12 mouse cellular contexts compared by ENCODE assay signal in genomic region chr1:77502554-77503119, GRCm38 (mm10). TPM values are rescaled to one million over a fixed set of nuclear protein-coding genes. Genes with fewer than 3 reads are reported as not detected.
DNase-seq lines count a peak whose midpoint lies in the region; ATAC-seq and TF ChIP-seq lines count a peak whose summit lies in the region.
"Had no signal": no experiment of that assay in that cellular context is flagged by ENCODE, and none has a peak within 500 bp of the region (broad histone marks: within the 10 kb centered on the region; RNA-seq: fewer than 3 reads in every experiment).

No protein-coding gene starts in this region.

- no peak overlapping the region for H3K27ac ChIP-seq in left cerebral cortex, adult 2 months
- peak overlapping the region; percentile 47 for H3K27ac ChIP-seq in forebrain, postnatal 0 days (ENCODE audit: low read depth, low read length)
- peak overlapping the region; percentile 44; the same call in 1 of the 2 replicates for H3K27ac ChIP-seq in midbrain, embryonic 13.5 days
- H3K27ac ChIP-seq: embryonic facial prominence, embryonic 15.5 days; macrophage; stomach, embryonic 15.5 days had no signal

- H3K4me3 ChIP-seq in left cerebral cortex, adult 2 months = peak overlapping the region; percentile 16; the same call in 1 of the 2 replicates
- peak overlapping the region; percentile 19 for H3K4me3 ChIP-seq in forebrain, postnatal 0 days (ENCODE audit: low read depth, low read length)
- 0 out of 2 replicates have a peak overlapping the region, but pooled peaks have one; percentile 16 for H3K4me3 ChIP-seq in midbrain, embryonic 13.5 days (replicated peaks)
- H3K4me3 ChIP-seq: embryonic facial prominence, embryonic 15.5 days; stomach, embryonic 15.5 days had no signal

- H3K9ac ChIP-seq in forebrain, postnatal 0 days = no peak overlapping the region
- H3K9ac ChIP-seq in midbrain, embryonic 13.5 days (replicated peaks) = no peak overlapping the region
- H3K9ac ChIP-seq: embryonic facial prominence, embryonic 15.5 days; stomach, embryonic 15.5 days had no signal

- H3K36me3 ChIP-seq in forebrain, postnatal 0 days (ENCODE audit: insufficient read depth) = peaks cover 10% of the 10 kb centered on the region; the same call in 1 of the 2 replicates
- peaks cover 12% of the 10 kb centered on the region for H3K36me3 ChIP-seq in midbrain, embryonic 13.5 days
- H3K36me3 ChIP-seq: stomach, embryonic 15.5 days had no signal

- ATAC-seq in forebrain, postnatal 0 days = no peak
- peak; percentile 49; the same call in 1 of the 2 replicates for ATAC-seq in midbrain, embryonic 13.5 days
- ATAC-seq in megakaryocyte progenitor cell, adult 5-6 weeks (replicated peaks; ENCODE audit: poor library complexity) = no peak

- H3K27me3 ChIP-seq in forebrain, postnatal 0 days (ENCODE audit: insufficient read depth, low read length) = no peaks in the 10 kb centered on the region
- no peaks in the 10 kb centered on the region for H3K27me3 ChIP-seq in midbrain, embryonic 13.5 days
- H3K27me3 ChIP-seq: embryonic facial prominence, embryonic 15.5 days; stomach, embryonic 15.5 days had no signal

- TF ChIP-seq CTCF in left cerebral cortex, adult 2 months (IDR thresholded peaks at IDR 0.05) = no peak
- TF ChIP-seq CTCF in forebrain, postnatal 0 days (IDR thresholded peaks at IDR 0.05; ENCODE audit: low read depth) = no peak

- peaks cover 34% of the 10 kb centered on the region for H3K4me1 ChIP-seq in forebrain, postnatal 0 days (ENCODE audit: insufficient read depth)
- peaks cover 95% of the 10 kb centered on the region for H3K4me1 ChIP-seq in midbrain, embryonic 13.5 days (replicated peaks)

- H3K4me2 ChIP-seq in forebrain, postnatal 0 days (ENCODE audit: low read depth) = peak overlapping the region; percentile 56
- H3K4me2 ChIP-seq in midbrain, embryonic 13.5 days (replicated peaks) = peak overlapping the region; percentile 55
- H3K4me2 ChIP-seq: embryonic facial prominence, embryonic 15.5 days; stomach, embryonic 15.5 days had no signal

- intact Hi-C loops in left cerebral cortex, adult 2 months (cut with DNase I) = loop anchor here (5.0 kb wide), 1 partner anchor 100 kb away; no protein-coding TSS in a partner anchor

- 16% methylated on average over 11 of the region's 11 CpGs for WGBS in forebrain, postnatal 0 days
- 6% methylated on average over 11 of the region's 11 CpGs for WGBS in midbrain, embryonic 13.5 days

- no peaks in the 10 kb centered on the region for H3K9me3 ChIP-seq in forebrain, postnatal 0 days (ENCODE audit: low read length)
- H3K9me3 ChIP-seq in midbrain, embryonic 13.5 days = no peaks in the 10 kb centered on the region
- H3K9me3 ChIP-seq: embryonic facial prominence, embryonic 15.5 days; stomach, embryonic 15.5 days had no signal

- no peak for DNase-seq in left cerebral cortex, adult 2 months (ENCODE audit: extremely low spot score in 1 of 2, low spot score in 2 of 2)
- DNase-seq in left cerebral cortex, adult 8-10 months (ENCODE audit: low spot score in 2 of 2) = no peak
- DNase-seq in forebrain, postnatal 0 days = peak; percentile 62
- DNase-seq in kidney, postnatal 10 days = no peak
- no peak for DNase-seq in adrenal gland, adult 2 months
- no peak for DNase-seq in frontal cortex, adult 2 months (ENCODE audit: extremely low spot score in 1 of 2, low spot score in 1 of 2)
- DNase-seq: gastrocnemius, postnatal 14 days had no signal

RNA-seq across cellular contexts. Expression of gene Epha4, which starts 12.3 kb away (rescaled TPM):
- 100 to 1,000 TPM; 173 to 174 TPM for total RNA-seq in left cerebral cortex, adult 2 months (2021)
- total RNA-seq in left cerebral cortex, adult 8-10 months (2022) = 100 to 1,000 TPM; 139 to 158 (median 143) TPM
- 111 and 118 TPM in 2 replicates for total RNA-seq in forebrain, postnatal 0 days (2014; rRNA removed)
- 45.9 and 58.7 TPM in 2 replicates for polyA plus RNA-seq in forebrain, postnatal 0 days (2015; fragmentation: Nextera tagmentation; extraction: Ambion mirVana)
- 36.5 and 37.5 TPM in 2 replicates for polyA plus RNA-seq in midbrain, embryonic 13.5 days (2015; fragmentation: Nextera tagmentation; extraction: Ambion mirVana)
- 1 to 10 TPM; 2.1 to 2.8 TPM for total RNA-seq in adrenal gland, adult 2 months (2021)
- 0.74 and 1.3 TPM in 2 replicates for polyA plus RNA-seq in adrenal gland, adult 2 months (2012; rRNA removed)
- 43.9 and 46.1 TPM in 2 replicates for polyA plus RNA-seq in frontal cortex, adult 2 months (2012; rRNA removed)
- total RNA-seq in megakaryocyte progenitor cell, adult 5-6 weeks (2015) = 0.07 TPM in 1 of 2 replicates, not detected in the other
- 1.0 TPM in 1 of 2 replicates, not detected in the other for total RNA-seq in megakaryocyte progenitor cell, adult 5-6 weeks (2017)
- polyA plus RNA-seq: macrophage had no signal

Comparison
In these comparisons a context has a peak if more than half of its experiments do, and no peak if none do; other contexts are left out.
1. RNA of gene Epha4, which starts 12.3 kb away (total RNA-seq): 173 to 174 TPM in left cerebral cortex, adult 2 months, 139 to 158 TPM in left cerebral cortex, adult 8-10 months and 111 to 118 TPM in forebrain, postnatal 0 days; 2.1 to 2.8 TPM in adrenal gland, adult 2 months and 0.07 to 1.0 TPM in megakaryocyte progenitor cell, adult 5-6 weeks; every median in the first group is over 10 times any median in the second.
2. Peak in every context shown above with its lines, with median percentiles within 50 percentile points of each other: H3K4me3 ChIP-seq.